Mouse (Mus musculus) lung, postnatal 14 days (tissue): ENCODE data around the gene Fkbp5.
"Not testable (repeated sequence)": the region's sequence is repeated elsewhere in the genome, so short reads cannot be mapped to it uniquely, and the experiment has no call there.

Experiments used
- DNase-seq: peaks from one replicate; pipeline ENCODE4 v3.0.0; 2021

Gene Fkbp5

DNA sequence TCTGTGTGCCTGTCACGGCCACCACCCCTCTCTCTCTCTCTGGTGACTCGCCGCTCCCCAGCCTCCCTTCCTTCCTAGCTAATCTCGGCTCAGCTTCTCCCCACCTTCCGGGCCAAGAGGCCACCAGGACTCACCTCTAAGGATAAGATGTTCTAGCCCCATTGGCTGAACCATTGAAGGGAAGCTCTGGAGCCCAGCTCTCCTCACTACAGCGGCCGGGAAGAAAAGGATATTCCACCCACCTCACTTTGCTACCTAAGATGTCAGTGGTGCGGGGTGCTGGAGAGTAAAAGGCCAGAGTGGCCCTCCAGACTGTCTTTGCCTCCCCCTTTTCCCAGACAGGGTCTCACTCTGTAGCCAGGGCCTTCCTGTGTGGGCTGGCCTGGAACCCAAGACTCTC is 152.2 kb downstream of the Fkbp5 start, which contains the start of gene Tulp1:
Gene Tulp1, minus strand, starts transcription at position 101 of the 400 bp plus-strand sequence.
- DNase-seq: no peak

DNA sequence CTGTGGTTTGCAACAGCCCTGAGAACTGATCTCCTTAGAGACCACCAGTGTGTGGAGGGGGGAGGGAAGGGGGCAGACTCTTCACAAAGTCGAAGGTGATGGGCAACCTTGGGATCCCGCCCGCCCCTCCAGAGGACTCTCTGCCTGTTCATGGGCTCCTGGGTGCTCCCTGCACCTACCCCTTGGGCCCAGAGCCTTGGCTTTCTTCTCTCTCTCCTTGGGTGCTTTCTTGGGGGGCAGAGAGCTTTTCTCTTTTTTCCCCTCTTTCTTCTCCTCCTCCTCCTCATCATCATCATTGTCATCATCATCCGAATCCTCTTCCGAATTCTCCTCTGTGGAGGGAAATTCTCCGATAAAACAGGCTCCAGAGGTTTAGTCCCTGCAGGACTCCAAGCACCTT is 153.8 kb downstream of the Fkbp5 start:
- no peak for DNase-seq

DNA sequence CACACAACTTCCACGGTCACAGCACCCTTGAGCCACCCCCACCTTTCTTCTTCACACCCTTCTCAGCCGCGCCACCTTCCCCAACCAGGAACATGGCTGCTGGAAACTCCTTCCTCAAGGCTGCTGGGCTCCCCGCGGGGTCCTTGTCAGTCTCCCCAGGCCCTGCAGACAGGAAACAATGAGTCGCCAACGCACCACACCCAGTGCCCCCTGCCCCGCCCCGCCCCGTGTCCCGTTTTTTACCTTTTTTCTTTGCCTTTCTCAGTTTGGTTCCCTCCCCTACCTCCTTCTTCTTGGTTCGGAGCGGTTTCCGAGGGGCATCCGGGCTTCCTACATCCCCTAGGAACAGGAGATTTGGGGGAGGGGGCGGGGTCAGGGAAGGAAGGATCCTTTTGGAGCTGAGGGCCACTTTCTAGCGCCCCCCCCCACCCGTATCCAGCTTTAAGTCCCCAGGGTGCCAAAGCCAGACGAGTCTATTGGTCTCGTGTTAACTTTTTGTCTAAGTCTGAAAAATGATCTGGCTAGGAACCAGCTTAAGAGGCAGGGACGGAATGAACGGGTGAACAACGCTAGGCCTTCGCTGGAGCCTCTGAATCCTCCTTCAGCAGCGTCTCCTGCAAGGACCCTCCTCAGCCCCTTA is 154.6 kb downstream of the Fkbp5 start:
- no peak for DNase-seq

- DNase-seq: no peak
These were observed 155.2 kb downstream of the Fkbp5 start for GRCm38 (mm10) chr17:28361921-28362652.

DNA sequence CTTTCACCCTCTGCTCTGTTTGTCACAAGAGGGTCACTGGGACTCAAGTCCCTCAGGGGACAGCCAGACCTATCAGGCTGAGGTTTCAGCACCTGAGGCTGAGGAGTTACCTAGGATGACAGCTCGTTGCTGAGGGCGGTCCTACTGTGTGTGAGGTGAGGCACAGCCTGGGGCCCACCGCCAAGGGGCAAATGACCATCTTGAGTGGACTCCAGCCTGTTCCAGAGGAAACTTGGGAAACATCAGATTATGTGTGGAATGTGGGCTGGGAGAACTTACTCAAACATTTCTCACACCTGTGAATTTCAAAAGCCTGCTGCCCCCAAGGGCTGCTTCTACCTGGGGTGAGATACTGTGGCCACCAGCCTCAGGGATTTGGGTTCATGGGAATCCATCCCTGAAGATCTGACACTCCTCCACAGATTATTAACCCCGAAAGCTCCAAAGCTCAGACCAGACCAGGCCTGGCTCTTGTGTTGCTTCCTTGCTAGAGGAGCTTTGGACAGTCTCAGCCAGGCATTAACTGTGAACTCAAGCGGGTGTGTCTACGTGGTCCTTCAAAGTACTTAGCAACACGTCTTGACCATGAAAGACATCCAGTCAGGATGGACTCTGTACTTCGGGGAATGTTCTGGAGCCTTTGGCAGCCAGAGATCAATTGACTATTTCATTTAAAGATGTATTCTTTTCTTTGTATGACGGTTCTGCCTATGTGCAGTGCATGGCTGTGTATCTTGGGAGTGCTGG is 156.6 kb downstream of the Fkbp5 start:
- DNase-seq: peak; percentile 30

DNA sequence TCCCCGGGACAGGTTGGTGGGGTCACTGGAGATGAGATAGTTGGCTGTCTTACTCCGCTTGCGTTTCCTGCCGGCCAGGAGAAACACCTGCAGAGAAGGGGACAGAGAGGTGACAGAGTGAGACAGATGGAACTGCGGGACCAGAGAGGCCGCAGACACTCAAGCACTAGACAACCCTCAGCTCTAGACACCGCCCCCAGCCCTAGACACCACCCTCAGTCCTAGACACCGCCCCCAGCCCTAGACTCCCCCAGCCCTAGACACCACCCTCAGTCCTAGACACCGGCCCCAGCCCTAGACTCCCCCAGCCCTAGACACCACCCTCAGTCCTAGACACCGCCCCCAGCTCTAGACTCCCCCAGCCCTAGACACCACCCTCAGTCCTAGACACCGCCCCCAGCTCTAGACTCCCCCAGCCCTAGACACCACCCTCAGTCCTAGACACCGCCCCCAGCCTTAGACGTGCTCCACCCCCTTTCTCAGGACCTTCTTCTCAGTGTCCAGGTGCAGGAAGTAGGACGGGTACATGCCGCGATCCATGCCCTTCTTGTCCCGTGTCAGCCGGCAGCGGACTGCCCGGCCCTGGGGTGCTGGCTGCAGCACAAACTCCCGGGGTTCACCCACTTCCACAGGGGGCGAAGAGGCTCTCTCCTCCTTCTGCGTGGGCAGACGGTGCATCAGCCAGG is 158.6 kb downstream of the Fkbp5 start:
- DNase-seq: not testable (repeated sequence)

DNA sequence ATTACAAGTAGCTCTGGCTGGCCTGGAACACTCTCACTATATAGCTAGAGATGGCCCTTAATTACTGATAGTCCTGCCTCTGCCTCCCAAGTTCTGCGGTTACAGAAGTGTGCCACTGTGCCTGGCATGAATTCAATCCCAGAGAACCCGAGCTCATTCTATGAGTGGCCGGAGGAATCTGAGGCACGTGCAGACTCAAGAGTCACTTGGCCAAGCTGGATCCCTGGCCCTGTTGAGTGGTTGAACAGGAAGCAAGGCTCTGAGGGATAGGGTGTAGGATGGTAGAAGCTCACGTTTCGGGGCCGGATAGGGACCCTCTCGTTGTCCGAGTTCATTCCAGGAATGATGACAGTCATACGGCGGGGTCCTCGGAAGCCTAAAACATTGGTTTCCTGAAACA is 161.5 kb downstream of the Fkbp5 start:
- DNase-seq: peak; percentile 71

DNA sequence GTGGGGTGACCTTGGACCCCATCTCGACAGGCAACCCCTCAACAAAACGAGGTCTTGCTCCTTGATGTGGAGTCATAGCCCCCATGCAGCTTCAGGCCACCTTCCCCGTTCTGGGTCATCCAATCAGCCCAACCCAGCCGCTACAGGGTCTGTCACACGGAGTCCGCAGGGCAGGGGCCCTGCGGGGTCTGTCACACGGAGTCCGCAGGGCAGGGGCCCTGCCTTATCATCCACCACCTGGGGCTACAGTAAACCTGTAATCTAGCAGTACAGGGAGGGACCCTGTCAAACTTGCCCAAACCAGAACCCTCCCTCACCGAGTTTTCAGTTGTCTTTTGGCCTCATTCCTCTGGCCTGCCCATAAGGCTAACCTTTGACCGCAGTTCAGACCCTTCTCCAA is 165.3 kb downstream of the Fkbp5 start:
- no peak for DNase-seq

DNA sequence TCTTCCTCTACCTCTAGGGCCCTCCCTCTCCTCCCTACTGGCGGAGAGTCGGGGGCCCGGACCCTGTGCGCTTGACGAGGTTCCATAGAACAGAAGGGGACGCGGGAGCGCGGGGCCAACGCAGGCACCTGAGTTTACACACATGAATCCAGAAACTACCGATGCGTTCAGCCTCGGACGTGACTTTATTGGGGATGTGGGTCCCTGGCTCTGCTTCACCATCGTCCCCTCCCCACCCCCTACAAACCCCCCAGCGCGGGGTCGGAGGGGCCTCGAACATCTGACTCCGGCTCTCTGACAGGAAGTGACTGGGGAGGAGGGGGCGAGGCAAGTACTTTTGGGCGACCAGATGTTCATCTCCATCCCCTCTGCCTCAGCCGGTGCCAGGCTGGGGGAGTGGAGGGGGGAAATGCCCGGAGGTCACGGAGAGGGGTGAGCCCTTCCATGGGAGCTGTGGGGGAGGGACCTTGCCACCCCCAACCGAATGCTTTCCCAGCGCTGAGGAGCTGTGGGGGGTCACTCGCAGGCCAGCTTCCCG is 165.9 kb downstream of the Fkbp5 start:
- no peak for DNase-seq

- DNase-seq: peak; percentile 85
These were observed 166.6 kb downstream of the Fkbp5 start, which contains the start of gene Tead3 for GRCm38 (mm10) chr17:28350466-28351352. Gene Tead3, minus strand, starts transcription at chr17:28350817.

- DNase-seq: no peak
These were observed 167.3 kb downstream of the Fkbp5 start for GRCm38 (mm10) chr17:28349901-28350465.

DNA sequence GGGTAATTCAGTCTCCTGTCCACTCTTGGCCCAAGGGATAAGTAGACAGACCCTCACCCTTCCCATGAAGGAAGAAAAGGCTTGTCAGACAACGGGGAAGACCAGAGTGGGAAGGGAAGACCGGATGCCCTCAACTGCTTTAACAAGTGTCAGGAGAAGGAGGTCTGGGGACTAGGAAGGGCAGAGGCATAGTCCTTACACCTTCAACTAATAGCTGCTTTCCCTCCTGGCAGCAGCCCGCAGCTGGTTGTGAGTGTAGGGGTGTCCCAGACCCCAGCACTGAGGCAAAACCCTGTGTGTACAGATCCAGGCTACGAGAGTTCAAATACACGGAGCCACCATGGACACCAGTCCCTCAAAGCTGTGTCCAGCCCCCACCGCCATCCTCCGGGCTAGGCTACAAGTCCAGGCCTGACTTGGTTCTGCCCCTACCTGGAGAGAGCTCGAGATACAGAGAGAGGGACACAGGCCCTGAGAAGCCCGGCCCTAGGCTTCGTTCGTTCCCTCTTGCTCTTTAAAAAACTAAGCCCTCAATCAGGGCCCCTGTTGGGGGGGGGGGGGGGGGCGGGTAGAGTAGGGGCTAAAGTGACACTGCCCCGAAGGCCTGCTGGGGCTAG is 168.0 kb downstream of the Fkbp5 start:
- no peak for DNase-seq
